In genomic region chr13:91520073-91520750, GRCm38 (mm10) we compare ENCODE assay signal across 17 mouse cellular contexts.
DNase-seq lines count a peak whose midpoint lies in the region; ATAC-seq and TF ChIP-seq lines count a peak whose summit lies in the region.
"Had no signal": no experiment of that assay in that cellular context is flagged by ENCODE, and none has a peak within 500 bp of the region (broad histone marks: within the 10 kb centered on the region; RNA-seq: fewer than 3 reads in every experiment).

No protein-coding gene starts in this region.

- 0 out of 2 replicates have a peak, but pooled peaks cover 3% of the 10 kb centered on the region for H3K4me1 ChIP-seq in kidney, embryonic 16.5 days (ENCODE audit: insufficient read depth, low read length)
- peaks cover 12% of the 10 kb centered on the region for H3K4me1 ChIP-seq in limb, embryonic 14.5 days (ENCODE audit: control insufficient read depth, insufficient read depth, low read length)

- TF ChIP-seq POLR2A in limb, embryonic 14.5 days (IDR thresholded peaks at IDR 0.05; ENCODE audit: borderline replicate concordance, extremely low read depth, insufficient read depth, insufficient read length), result no peak

- H3K4me2 ChIP-seq in kidney, embryonic 16.5 days (replicated peaks; ENCODE audit: low read depth, low read length), result no peak overlapping the region
- no peak overlapping the region for H3K4me2 ChIP-seq in limb, embryonic 14.5 days (replicated peaks; ENCODE audit: low read depth, low read length, severe bottlenecking)
- H3K4me2 ChIP-seq: forebrain, embryonic 12.5 days; heart, embryonic 12.5 days; lung, embryonic 14.5 days had no signal

- H3K27ac ChIP-seq in kidney, embryonic 16.5 days (ENCODE audit: low read length), result no peak overlapping the region
- H3K27ac ChIP-seq in limb, embryonic 14.5 days (replicated peaks; ENCODE audit: low read depth, low read length), result no peak overlapping the region
- H3K27ac ChIP-seq: forebrain, embryonic 12.5 days had no signal

- H3K9me3 ChIP-seq in kidney, embryonic 16.5 days (ENCODE audit: low read length), result no peaks in the 10 kb centered on the region
- no peaks in the 10 kb centered on the region for H3K9me3 ChIP-seq in limb, embryonic 14.5 days (ENCODE audit: control insufficient read depth, low read length)
- H3K9me3 ChIP-seq: forebrain, embryonic 12.5 days; heart, embryonic 12.5 days had no signal

- no peaks in the 10 kb centered on the region for H3K36me3 ChIP-seq in kidney, embryonic 16.5 days (ENCODE audit: insufficient read depth, low read length)
- H3K36me3 ChIP-seq in limb, embryonic 14.5 days (ENCODE audit: control insufficient read depth, insufficient read depth, low read length), result 0 out of 2 replicates have a peak, but pooled peaks cover 5% of the 10 kb centered on the region
- H3K36me3 ChIP-seq: forebrain, embryonic 12.5 days; heart, embryonic 12.5 days had no signal

- no peak for DNase-seq in kidney, adult 18-20 months
- DNase-seq in 416B (ENCODE audit: low read depth), result peak; percentile 66
- DNase-seq in Muller cell, postnatal 12 days (ENCODE audit: inconsistent ontology term), result peak; percentile 78
- no peak for DNase-seq in limb, embryonic 14.5 days (ENCODE audit: low spot score)
- DNase-seq in spleen, postnatal 14 days (ENCODE audit: low spot score in 2 of 2), result no peak
- no peak for DNase-seq in ovary, postnatal 14 days (ENCODE audit: low spot score)
- DNase-seq in right cerebral cortex, postnatal 36 days (ENCODE audit: low spot score in 2 of 2), result no peak
- DNase-seq: adrenal gland, adult 8-10 months; cerebellum, adult 11-12 months; heart, postnatal 36 days; layer of hippocampus, postnatal 36 days; left cerebral cortex, postnatal 4 days; lung, embryonic 14.5 days; thymus, postnatal 4 days had no signal

- WGBS in kidney, embryonic 16.5 days, result 22% methylated on average over 4 of the region's 4 CpGs
- WGBS in limb, embryonic 14.5 days, result 27% methylated on average over 4 of the region's 4 CpGs

- 0 out of 2 replicates have a peak, but pooled peaks have one; percentile 23 for ATAC-seq in kidney, embryonic 16.5 days (ENCODE audit: low FRiP score, low TSS enrichment)
- ATAC-seq in limb, embryonic 14.5 days (ENCODE audit: low FRiP score, low read depth), result peak; percentile 45; the same call in 1 of the 2 replicates

- H3K4me3 ChIP-seq in kidney, embryonic 16.5 days (ENCODE audit: low read length), result no peak overlapping the region
- H3K4me3 ChIP-seq in limb, embryonic 14.5 days (replicated peaks; ENCODE audit: low read length), result no peak overlapping the region
- H3K4me3 ChIP-seq: forebrain, embryonic 12.5 days; heart, embryonic 12.5 days had no signal

- no peak overlapping the region for H3K9ac ChIP-seq in kidney, embryonic 16.5 days (replicated peaks; ENCODE audit: low read length)
- H3K9ac ChIP-seq in limb, embryonic 14.5 days (ENCODE audit: low read depth, low read length, severe bottlenecking), result no peak overlapping the region
- H3K9ac ChIP-seq: forebrain, embryonic 12.5 days; heart, embryonic 12.5 days; lung, embryonic 14.5 days had no signal

- H3K27me3 ChIP-seq in kidney, embryonic 16.5 days (ENCODE audit: insufficient read depth, low read length), result no peaks in the 10 kb centered on the region
- H3K27me3 ChIP-seq in limb, embryonic 14.5 days (ENCODE audit: control insufficient read depth, insufficient read depth, low read length), result no peaks in the 10 kb centered on the region
- H3K27me3 ChIP-seq: forebrain, embryonic 12.5 days; heart, embryonic 12.5 days had no signal

Comparison
In these comparisons a context has a peak if more than half of its experiments do, and no peak if none do; other contexts are left out.
1. DNase-seq: peak in 416B (single experiment) and Muller cell, postnatal 12 days (single experiment); none in kidney, adult 18-20 months (single experiment), limb, embryonic 14.5 days (single experiment), spleen, postnatal 14 days (0 of 2), ovary, postnatal 14 days (single experiment) and right cerebral cortex, postnatal 36 days (0 of 2).